Mouse (Mus musculus) naive thymus-derived CD4-positive, alpha-beta T cell, adult 5 months (primary cell): ENCODE data around the gene Pibf1. TPM values are rescaled to one million over a fixed set of nuclear protein-coding genes. Genes with fewer than 3 reads are reported as not detected.

Experiments used
- polyA plus RNA-seq: library from polyadenylated mRNA; unstranded; fragments of 100-300 nt; shearing (Covaris generic); gene quantifications from one replicate; pipeline ENCODE4 v1.2.1, GENCODE M21; 2017

Pibf1 gene
- 18.5 TPM for polyA plus RNA-seq

DNA sequence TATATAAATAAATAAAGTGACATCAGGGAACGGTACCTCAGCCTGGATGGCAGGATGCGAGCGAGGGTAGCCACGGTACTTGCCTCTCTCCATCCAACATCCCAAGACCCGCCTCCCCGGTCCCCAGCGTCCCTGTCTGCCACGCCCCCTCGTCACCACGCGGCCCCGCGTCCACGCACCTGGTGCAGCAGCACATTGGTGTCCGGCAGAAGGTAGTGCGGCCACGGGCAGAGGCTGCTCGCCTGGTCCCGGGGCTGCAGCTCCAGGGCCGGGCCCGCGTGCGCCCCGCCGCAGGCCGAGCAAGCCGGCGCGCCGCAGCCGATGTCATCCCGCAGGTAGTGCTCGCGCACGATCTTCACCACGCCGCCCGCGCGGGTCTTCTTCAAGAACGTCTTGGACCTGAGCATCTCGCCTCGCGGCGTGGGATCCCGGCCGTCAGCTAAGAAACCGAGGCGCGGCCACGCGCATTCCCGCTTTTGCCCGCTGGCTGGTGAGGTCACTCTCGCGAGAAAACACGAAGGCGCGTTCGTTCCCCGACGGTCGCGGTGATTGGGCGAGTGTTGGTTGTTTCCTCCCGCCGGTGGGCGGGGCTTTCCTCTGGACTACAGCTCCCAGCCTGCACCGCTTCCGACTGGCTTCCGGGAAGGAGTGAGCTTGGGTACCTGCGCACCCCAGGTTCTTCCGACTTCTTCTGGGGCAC lies at the start of gene Pibf1, which contains the start of gene Dis3:
Gene Pibf1, plus strand, starts transcription at position 158 of the 700 bp plus-strand sequence.
Gene Dis3, minus strand, starts transcription at position 504 of the 700 bp plus-strand sequence.

DNA sequence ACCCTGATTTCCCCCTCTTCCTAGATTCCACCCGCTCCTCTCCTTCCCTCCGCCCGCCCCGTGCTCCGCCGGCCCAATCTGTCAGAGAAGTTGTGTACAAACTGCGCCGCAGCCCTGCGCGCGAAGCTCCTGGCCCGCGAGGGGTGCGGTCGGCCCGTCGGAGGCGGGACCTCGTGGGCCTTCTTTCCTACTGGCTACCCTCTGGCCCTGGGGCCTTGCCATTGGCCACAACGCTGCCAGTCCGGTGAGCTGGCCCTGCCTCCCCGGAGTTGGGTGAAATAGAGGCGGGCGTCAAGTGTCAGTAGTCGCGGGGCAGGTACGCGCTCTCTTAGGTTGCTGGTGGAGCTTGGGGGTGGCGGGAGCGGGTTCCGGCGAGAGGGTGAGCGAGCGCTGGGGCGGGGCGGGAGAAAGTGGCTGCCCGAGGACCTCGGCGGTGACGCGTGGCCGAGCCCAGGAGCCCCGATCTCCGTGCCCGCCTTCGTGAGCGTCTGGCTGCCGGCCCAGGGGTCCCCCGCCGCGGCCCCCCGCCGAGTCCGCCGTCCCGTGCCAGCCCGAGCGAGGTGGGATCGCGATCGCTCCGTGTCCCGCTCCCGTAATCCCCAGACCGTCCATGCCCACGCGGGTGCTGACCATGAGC lies 199.3 kb downstream of the Pibf1 start, which contains the start of gene Klf5:
Gene Klf5, plus strand, starts transcription at position 307 of the 637 bp plus-strand sequence.

Other genes starting within 250 kb of the Pibf1 start
- gene Rpl36a-ps1, start 105.1 kb upstream of the Pibf1 start, polyA plus RNA-seq = 5.3 TPM
- gene Mzt1, start 53.3 kb upstream of the Pibf1 start, polyA plus RNA-seq = 57.6 TPM
- 31.6 TPM for gene Bora, start 53.2 kb upstream of the Pibf1 start, polyA plus RNA-seq
- 38.3 TPM for gene Dis3, start 346 bp downstream of the Pibf1 start, polyA plus RNA-seq
- 0.21 TPM for gene Klf5, start 199.3 kb downstream of the Pibf1 start, polyA plus RNA-seq